Mouse (Mus musculus): ENCODE data around the gene Lrit2. TPM values are rescaled to one million over a fixed set of nuclear protein-coding genes. Genes with fewer than 3 reads are reported as not detected.

Gene Lrit2
- polyA plus RNA-seq (2016; fragmentation: Nextera tagmentation; extraction: Ambion mirVana), result not detected in 2 replicates

GRCm38 (mm10) chr14:37067629-37068028, at the start of gene Lrit2:
Gene Lrit2, plus strand, starts transcription at chr14:37067929.
- H3K4me3 ChIP-seq (replicated peaks), result no peak within 1 kb of the TSS
- H3K36me3 ChIP-seq (replicated peaks), result no peaks in the 10 kb centered on the region
- H3K27ac ChIP-seq, result no peak within 1 kb of the TSS
- WGBS, result 78% methylated on average over 5 of the region's 5 CpGs
- no peak within 1 kb of the TSS for H3K4me2 ChIP-seq
- no peaks in the 10 kb centered on the region for H3K27me3 ChIP-seq
- no peaks in the 10 kb centered on the region for H3K4me1 ChIP-seq
- no peaks in the 10 kb centered on the region for H3K9me3 ChIP-seq
- no peak for ATAC-seq (ENCODE audit: low FRiP score)
- no peak within 1 kb of the TSS for H3K9ac ChIP-seq

- WGBS, result 76% methylated on average over 4 of the region's 4 CpGs
- no peak overlapping the region for H3K27ac ChIP-seq
- H3K9ac ChIP-seq, result no peak overlapping the region
- H3K4me1 ChIP-seq, result no peaks in the 10 kb centered on the region
- no peaks in the 10 kb centered on the region for H3K9me3 ChIP-seq
- H3K27me3 ChIP-seq, result no peaks in the 10 kb centered on the region
- H3K4me2 ChIP-seq, result no peak overlapping the region
- H3K36me3 ChIP-seq (replicated peaks), result no peaks in the 10 kb centered on the region
- no peak overlapping the region for H3K4me3 ChIP-seq (replicated peaks)
- no peak for ATAC-seq (ENCODE audit: low FRiP score)
Observed at GRCm38 (mm10) chr14:37027248-37027933, 40.3 kb upstream of the Lrit2 start.

DNA sequence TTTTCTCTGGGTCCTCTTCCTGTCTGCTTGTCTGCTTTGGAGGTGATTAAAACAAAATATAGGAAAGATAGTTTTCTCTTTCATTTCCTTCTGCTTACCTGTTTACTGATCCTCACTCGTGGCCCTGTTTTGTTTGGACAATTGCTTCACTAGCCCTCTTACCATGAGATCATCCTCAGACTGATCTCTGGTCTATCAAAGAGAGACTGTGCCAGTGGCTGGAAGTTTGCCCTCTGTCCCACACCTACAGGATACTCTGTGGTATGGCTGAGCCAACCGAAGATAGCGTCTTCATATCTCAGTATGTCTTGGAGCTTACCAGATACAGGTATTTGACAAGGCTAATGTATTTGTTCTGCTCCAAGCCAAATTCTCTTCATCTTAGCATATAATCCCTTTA, 39.8 kb upstream of the Lrit2 start:
- Histone ChIP-seq H3K27me3 (no peaks in the 10 kb centered on the region), H3K4me3 (replicated peaks) (no peak overlapping the region), H3K4me1 (no peaks in the 10 kb centered on the region), H3K36me3 (replicated peaks) (no peaks in the 10 kb centered on the region), H3K9me3 (no peaks in the 10 kb centered on the region), H3K4me2 (no peak overlapping the region), H3K9ac (no peak overlapping the region), H3K27ac (no peak overlapping the region)
- WGBS, result 94% methylated on average over 3 of the region's 3 CpGs
- no peak for ATAC-seq (ENCODE audit: low FRiP score)

DNA sequence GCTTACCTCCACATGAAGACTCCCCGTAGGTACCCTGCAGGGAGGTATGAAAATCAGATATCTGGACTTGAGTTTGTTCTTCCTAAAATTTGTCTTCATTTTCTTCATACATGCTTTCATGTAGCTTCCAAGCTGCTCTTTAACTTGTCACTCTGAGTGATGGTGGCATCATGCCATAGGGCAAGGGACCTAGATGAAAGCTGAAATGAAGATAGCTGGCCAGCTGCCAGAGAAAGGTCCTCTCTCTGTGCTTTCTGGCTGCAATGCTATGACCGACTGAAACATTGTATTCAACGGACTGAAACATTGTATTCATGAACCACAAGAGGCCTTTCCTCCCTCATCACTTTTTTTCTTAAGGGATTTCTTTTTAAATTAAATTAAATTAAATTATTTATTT, 39.2 kb upstream of the Lrit2 start:
- WGBS, result 93% methylated on average over 3 of the region's 3 CpGs
- no peaks in the 10 kb centered on the region for H3K9me3 ChIP-seq
- no peak overlapping the region for H3K4me3 ChIP-seq (replicated peaks)

GRCm38 (mm10) chr14:37032481-37033104, 35.1 kb upstream of the Lrit2 start:
- Histone ChIP-seq H3K27ac (no peak overlapping the region), H3K4me3 (replicated peaks) (no peak overlapping the region), H3K9ac (no peak overlapping the region), H3K9me3 (no peaks in the 10 kb centered on the region), H3K36me3 (replicated peaks) (no peaks in the 10 kb centered on the region), H3K27me3 (no peaks in the 10 kb centered on the region), H3K4me1 (no peaks in the 10 kb centered on the region), H3K4me2 (no peak overlapping the region)
- peak; percentile 36; the same call in 1 of the 2 replicates for ATAC-seq (ENCODE audit: low FRiP score)
- whole genome bisulfite sequencing, result 74% methylated on average over 11 of the region's 11 CpGs

More for the DNA sequence above, 39.2 kb upstream of the Lrit2 start:
- H3K4me2 ChIP-seq, result no peak overlapping the region
- no peaks in the 10 kb centered on the region for H3K4me1 ChIP-seq
- no peaks in the 10 kb centered on the region for H3K36me3 ChIP-seq (replicated peaks)
- ATAC-seq (ENCODE audit: low FRiP score), result no peak
- no peaks in the 10 kb centered on the region for H3K27me3 ChIP-seq
- no peak overlapping the region for H3K27ac ChIP-seq
- H3K9ac ChIP-seq, result no peak overlapping the region

DNA sequence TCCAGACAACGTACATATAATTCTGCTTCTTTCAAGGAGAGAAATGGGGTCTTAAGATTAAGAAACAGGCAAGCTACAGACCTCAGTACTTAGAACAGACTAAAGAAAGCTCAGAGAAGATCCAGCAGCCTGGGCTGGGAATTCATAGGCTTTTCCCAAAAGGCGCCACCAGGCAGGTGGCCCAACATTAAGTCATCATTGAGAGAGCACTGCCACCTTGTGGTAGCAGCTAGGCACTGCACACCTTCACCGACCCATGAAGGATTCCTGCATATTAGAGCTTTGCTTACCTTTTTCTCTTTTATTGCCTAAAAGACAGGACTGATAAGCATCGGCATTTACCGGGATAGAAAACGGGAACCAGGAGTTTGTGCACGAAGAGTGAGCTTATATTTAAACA, 34.5 kb upstream of the Lrit2 start:
- peak; percentile 53; the same call in 1 of the 2 replicates for ATAC-seq (ENCODE audit: low FRiP score)
- WGBS, result 16% methylated on average over 7 of the region's 7 CpGs
- H3K4me2 ChIP-seq, result no peak overlapping the region
- no peaks in the 10 kb centered on the region for H3K27me3 ChIP-seq
- H3K27ac ChIP-seq, result no peak overlapping the region
- H3K4me3 ChIP-seq (replicated peaks), result no peak overlapping the region
- no peaks in the 10 kb centered on the region for H3K36me3 ChIP-seq (replicated peaks)
- H3K9me3 ChIP-seq, result no peaks in the 10 kb centered on the region
- H3K9ac ChIP-seq, result no peak overlapping the region
- no peaks in the 10 kb centered on the region for H3K4me1 ChIP-seq

DNA sequence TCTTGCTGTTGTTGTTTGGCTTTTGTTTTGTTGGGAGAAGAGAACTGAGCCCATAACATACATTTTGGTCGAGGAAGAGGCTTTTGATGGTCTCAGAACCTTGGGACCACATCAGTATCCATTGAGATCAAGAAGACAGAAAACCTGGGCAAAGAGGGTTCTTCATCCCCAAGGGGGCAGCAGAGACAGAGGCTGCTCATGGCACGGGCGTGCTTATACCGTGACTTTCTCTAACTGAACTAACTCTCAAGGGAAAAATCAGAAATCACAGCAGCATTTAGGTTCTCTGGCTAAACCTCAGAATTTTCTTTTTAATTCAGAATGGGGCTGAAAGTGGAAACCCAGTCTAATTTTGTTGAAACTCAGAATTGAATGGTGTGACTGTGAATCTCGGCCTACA, 33.3 kb upstream of the Lrit2 start:
- Histone ChIP-seq H3K9me3 (no peaks in the 10 kb centered on the region), H3K4me3 (replicated peaks) (no peak overlapping the region), H3K4me2 (no peak overlapping the region), H3K4me1 (no peaks in the 10 kb centered on the region), H3K27ac (no peak overlapping the region), H3K27me3 (no peaks in the 10 kb centered on the region), H3K9ac (no peak overlapping the region), H3K36me3 (replicated peaks) (no peaks in the 10 kb centered on the region)
- WGBS, result 53% methylated on average over 5 of the region's 5 CpGs
- no peak for ATAC-seq (ENCODE audit: low FRiP score)

DNA sequence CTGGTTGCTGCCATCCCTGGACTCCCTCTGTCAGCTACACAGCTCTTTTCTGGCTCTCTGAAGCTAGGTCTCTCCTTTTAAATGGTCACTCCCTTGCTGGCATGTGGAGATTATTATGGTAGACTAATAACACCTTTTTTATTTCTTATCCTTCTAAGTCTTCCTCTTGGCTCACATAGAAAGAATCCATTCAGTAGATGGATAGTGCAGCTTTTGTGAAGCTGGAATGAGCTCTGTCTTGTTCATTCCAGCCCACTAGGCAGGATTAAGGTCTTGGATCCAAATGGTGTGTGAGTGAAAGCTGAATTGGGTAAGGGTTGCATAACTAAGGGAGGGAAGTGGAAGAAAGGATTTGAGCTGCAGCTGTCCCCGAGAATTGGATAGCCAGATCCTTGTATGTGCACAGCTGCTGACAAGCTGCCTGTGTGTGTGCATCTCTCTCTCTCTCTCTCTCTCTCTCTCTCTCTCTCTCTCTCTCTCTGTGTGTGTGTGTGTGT, 18.8 kb upstream of the Lrit2 start, which contains the start of gene Rgr:
Gene Rgr (minus strand): TSS at position 51 of the 497 bp plus-strand sequence.
- Histone ChIP-seq H3K4me1 (0 out of 2 replicates have a peak, but pooled peaks cover 5% of the 10 kb centered on the region), H3K36me3 (replicated peaks) (no peaks in the 10 kb centered on the region), H3K27me3 (no peaks in the 10 kb centered on the region), H3K27ac (no peak within 1 kb of the TSS), H3K4me2 (no peak within 1 kb of the TSS), H3K4me3 (replicated peaks) (no peak within 1 kb of the TSS), H3K9me3 (no peaks in the 10 kb centered on the region), H3K9ac (no peak within 1 kb of the TSS)
- no peak for ATAC-seq (ENCODE audit: low FRiP score)
- WGBS, result 14% methylated on average over 1 of the region's 1 CpGs

- H3K9ac ChIP-seq, result no peak overlapping the region
- no peaks in the 10 kb centered on the region for H3K9me3 ChIP-seq
- H3K4me3 ChIP-seq (replicated peaks), result no peak overlapping the region
- no peak overlapping the region for H3K27ac ChIP-seq
- H3K4me1 ChIP-seq, result no peaks in the 10 kb centered on the region
- no peak for ATAC-seq (ENCODE audit: low FRiP score)
- WGBS, result 67% methylated on average over 2 of the region's 2 CpGs
- no peak overlapping the region for H3K4me2 ChIP-seq
- H3K36me3 ChIP-seq (replicated peaks), result no peaks in the 10 kb centered on the region
- no peaks in the 10 kb centered on the region for H3K27me3 ChIP-seq
Observed at GRCm38 (mm10) chr14:37064849-37065248, 2.9 kb upstream of the Lrit2 start.

- ATAC-seq (ENCODE audit: low FRiP score), result no peak
- WGBS, result 72% methylated on average over 2 of the region's 2 CpGs
- H3K27ac ChIP-seq, result no peak overlapping the region
- H3K36me3 ChIP-seq (replicated peaks), result no peaks in the 10 kb centered on the region
- H3K9me3 ChIP-seq, result no peaks in the 10 kb centered on the region
- no peaks in the 10 kb centered on the region for H3K27me3 ChIP-seq
- no peak overlapping the region for H3K9ac ChIP-seq
- no peaks in the 10 kb centered on the region for H3K4me1 ChIP-seq
- no peak overlapping the region for H3K4me2 ChIP-seq
- no peak overlapping the region for H3K4me3 ChIP-seq (replicated peaks)
Observed at GRCm38 (mm10) chr14:37066636-37067035, 1.1 kb upstream of the Lrit2 start.

GRCm38 (mm10) chr14:37068516-37068915, 787 bp downstream of the Lrit2 start:
- no peak overlapping the region for H3K9ac ChIP-seq
- H3K4me2 ChIP-seq, result no peak overlapping the region
- no peak for ATAC-seq (ENCODE audit: low FRiP score)
- H3K4me3 ChIP-seq (replicated peaks), result no peak overlapping the region
- H3K27ac ChIP-seq, result no peak overlapping the region
- no peaks in the 10 kb centered on the region for H3K9me3 ChIP-seq
- 19% methylated on average over 9 of the region's 9 CpGs for WGBS
- H3K36me3 ChIP-seq (replicated peaks), result no peaks in the 10 kb centered on the region
- H3K27me3 ChIP-seq, result no peaks in the 10 kb centered on the region
- H3K4me1 ChIP-seq, result no peaks in the 10 kb centered on the region

DNA sequence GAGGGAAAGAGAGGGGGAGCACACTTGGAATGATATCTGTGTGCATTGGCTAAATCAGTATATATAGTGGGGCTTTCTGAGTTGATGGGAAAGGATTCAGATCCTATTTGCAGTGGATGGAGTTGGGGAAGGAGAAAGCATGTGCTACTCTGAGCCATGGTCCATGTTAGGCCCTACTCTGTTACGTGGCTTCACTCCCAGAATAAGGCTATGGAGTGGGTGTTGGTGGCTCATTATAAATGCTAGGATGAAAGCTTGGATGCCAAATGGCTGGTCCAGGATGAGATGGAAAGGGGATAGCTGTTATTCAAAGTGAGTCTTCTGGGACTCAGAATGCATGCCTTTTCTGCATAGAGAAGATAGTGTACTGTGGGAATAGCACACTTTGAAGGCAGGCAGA, 13.0 kb downstream of the Lrit2 start:
- Histone ChIP-seq H3K9ac (no peak overlapping the region), H3K4me3 (replicated peaks) (no peak overlapping the region), H3K9me3 (no peaks in the 10 kb centered on the region), H3K4me2 (no peak overlapping the region), H3K4me1 (peaks cover 7% of the 10 kb centered on the region), H3K27me3 (no peaks in the 10 kb centered on the region), H3K27ac (no peak overlapping the region), H3K36me3 (replicated peaks) (no peaks in the 10 kb centered on the region)
- WGBS, result 97% methylated on average over 1 of the region's 1 CpGs
- ATAC-seq (ENCODE audit: low FRiP score), result no peak

GRCm38 (mm10) chr14:37083755-37084154, 16.0 kb downstream of the Lrit2 start:
- Histone ChIP-seq H3K4me3 (replicated peaks) (no peak overlapping the region), H3K27ac (no peak overlapping the region), H3K4me1 (peaks cover 7% of the 10 kb centered on the region), H3K9ac (no peak overlapping the region), H3K4me2 (no peak overlapping the region), H3K36me3 (replicated peaks) (no peaks in the 10 kb centered on the region), H3K9me3 (no peaks in the 10 kb centered on the region), H3K27me3 (no peaks in the 10 kb centered on the region)
- ATAC-seq (ENCODE audit: low FRiP score), result no peak
- WGBS, result 25% methylated on average over 4 of the region's 4 CpGs

Measured in forebrain, embryonic 12.5 days (tissue).